Mouse (Mus musculus) intestine, embryonic 15.5 days (tissue): Measurements from ENCODE around the gene Gmfg. TPM values are rescaled to one million over a fixed set of nuclear protein-coding genes. Genes with fewer than 3 reads are reported as not detected.

Experiments used
- ATAC-seq: fragments of 200-750 bp; cut with Nextera tagmentation; 2 replicates; pipeline ENCODE4 v1.8.0; 2017; ENCODE audit warnings: moderate TSS enrichment, moderate library complexity
- H3K27ac ChIP-seq: fragments of 300-500 bp; sonication (generic); 2 replicates; pipeline ENCODE4 v1.5.1; 2015; ENCODE audit warnings: mild to moderate bottlenecking, inconsistent platforms
- H3K27me3 ChIP-seq: fragments of 300-500 bp; sonication (generic); replicated peaks from 2 replicates; pipeline ENCODE4 v1.6.1; 2015; ENCODE audit warnings: inconsistent platforms
- H3K36me3 ChIP-seq: fragments of 300-500 bp; sonication (generic); 2 replicates; pipeline ENCODE4 v1.6.1; 2015; ENCODE audit warnings: inconsistent platforms
- H3K4me1 ChIP-seq: fragments of 300-500 bp; sonication (generic); replicated peaks from 2 replicates; pipeline ENCODE4 v1.6.1; 2015; ENCODE audit warnings: inconsistent platforms
- H3K4me2 ChIP-seq: fragments of 300-500 bp; sonication (generic); replicated peaks from 2 replicates; pipeline ENCODE4 v1.6.1; 2015; ENCODE audit warnings: mild to moderate bottlenecking, inconsistent platforms
- H3K4me3 ChIP-seq: fragments of 300-500 bp; sonication (generic); replicated peaks from 2 replicates; pipeline ENCODE4 v1.5.1; 2015; ENCODE audit warnings: inconsistent platforms
- H3K9ac ChIP-seq: fragments of 300-500 bp; sonication (generic); 2 replicates; pipeline ENCODE4 v1.6.1; 2015; ENCODE audit warnings: inconsistent platforms
- H3K9me3 ChIP-seq: fragments of 300-500 bp; sonication (generic); 2 replicates; pipeline ENCODE4 v1.6.1; 2016; ENCODE audit warnings: inconsistent platforms
- WGBS: fragments of 180-500 bp; shearing (Covaris S2); methylation state at CpG from one replicate; pipeline ENCODE4 v1.1.7; 2015; 5-methylcytosine and 5-hydroxymethylcytosine counted together
- polyA plus RNA-seq: library from polyadenylated mRNA; unstranded; fragments of >200 nt; fragmentation: Nextera tagmentation; extraction: Ambion mirVana; gene quantifications from 2 replicates; pipeline ENCODE4 v1.2.1, GENCODE M21; 2015

The Gmfg gene
- polyA plus RNA-seq, 1 experiment from 2014 or later, result 19.9 TPM

DNA sequence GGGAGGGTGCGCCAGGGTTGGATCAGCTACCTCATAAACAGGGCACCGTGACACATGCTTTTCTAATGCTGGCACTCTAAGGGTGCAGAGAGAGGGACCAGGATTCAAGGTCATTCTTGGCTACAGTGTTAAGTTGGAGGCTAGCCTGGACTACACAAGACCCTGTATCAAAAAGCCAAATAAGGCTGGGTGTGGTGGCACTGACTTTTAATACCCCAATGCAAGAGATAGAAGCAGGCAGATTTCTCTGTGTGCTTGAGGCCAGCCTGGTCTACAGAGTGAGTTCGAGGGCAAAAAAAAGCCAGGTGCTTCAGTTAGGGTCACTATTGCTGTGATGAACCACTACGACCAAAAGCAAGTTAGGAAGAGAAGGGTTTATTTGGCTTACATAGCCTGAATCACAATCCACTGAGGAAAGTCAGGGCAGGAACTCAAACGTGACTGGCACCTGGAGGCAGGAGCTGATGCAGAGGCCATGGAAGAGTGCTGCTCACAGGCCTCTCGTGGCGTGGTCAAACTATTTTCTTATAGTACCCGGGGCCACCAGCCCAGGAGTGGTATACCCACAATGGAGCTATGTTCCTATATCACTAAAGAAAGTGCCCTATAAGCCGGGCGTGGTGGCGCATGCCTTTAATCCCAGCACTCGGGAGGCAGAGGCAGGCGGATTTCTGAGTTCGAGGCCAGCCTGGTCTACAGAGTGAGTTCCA, 4.7 kb downstream of the Gmfg start:
- H3K27me3 ChIP-seq, result no peaks in the 10 kb centered on the region; the same call in 1 of the 2 replicates
- no peak overlapping the region for H3K27ac ChIP-seq
- no peak overlapping the region for H3K9ac ChIP-seq
- H3K4me3 ChIP-seq, result no peak overlapping the region
- no peaks in the 10 kb centered on the region for H3K36me3 ChIP-seq
- ATAC-seq, result no peak
- 0 out of 2 replicates have a peak, but pooled peaks cover 4% of the 10 kb centered on the region for H3K4me1 ChIP-seq
- 0 out of 2 replicates have a peak overlapping the region, but pooled peaks have one; percentile 9 for H3K4me2 ChIP-seq
- H3K9me3 ChIP-seq, result no peaks in the 10 kb centered on the region
- 87% methylated on average over 13 of the region's 14 CpGs for WGBS

DNA sequence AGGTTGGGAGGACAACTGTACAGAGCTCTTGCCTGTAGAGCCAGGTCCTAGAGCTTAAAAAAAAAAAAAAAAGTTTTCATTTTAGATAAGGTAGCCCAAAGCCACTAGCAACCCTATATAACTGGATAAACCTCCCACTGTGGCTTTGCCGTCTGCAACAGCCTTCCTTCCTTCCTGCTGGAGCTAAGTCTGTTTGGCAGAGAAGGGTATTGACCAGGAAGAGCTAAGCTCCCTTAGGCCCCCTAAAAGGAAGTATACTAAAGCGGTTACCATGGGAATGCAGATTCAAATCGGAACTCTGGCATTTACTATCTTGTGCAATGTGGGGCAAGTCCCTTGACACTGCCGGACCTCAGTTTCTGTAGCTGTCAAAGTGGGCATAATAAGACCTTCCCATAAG, 5.4 kb downstream of the Gmfg start:
- ATAC-seq, result peak; percentile 54
- Histone ChIP-seq H3K27ac (no peak overlapping the region), H3K36me3 (no peaks in the 10 kb centered on the region), H3K9me3 (no peaks in the 10 kb centered on the region), H3K4me3 (no peak overlapping the region), H3K4me1 (0 out of 2 replicates have a peak, but pooled peaks cover 3% of the 10 kb centered on the region), H3K4me2 (no peak overlapping the region), H3K9ac (no peak overlapping the region), H3K27me3 (no peaks in the 10 kb centered on the region; the same call in 1 of the 2 replicates)
- WGBS, result 39% methylated on average over 4 of the region's 4 CpGs

DNA sequence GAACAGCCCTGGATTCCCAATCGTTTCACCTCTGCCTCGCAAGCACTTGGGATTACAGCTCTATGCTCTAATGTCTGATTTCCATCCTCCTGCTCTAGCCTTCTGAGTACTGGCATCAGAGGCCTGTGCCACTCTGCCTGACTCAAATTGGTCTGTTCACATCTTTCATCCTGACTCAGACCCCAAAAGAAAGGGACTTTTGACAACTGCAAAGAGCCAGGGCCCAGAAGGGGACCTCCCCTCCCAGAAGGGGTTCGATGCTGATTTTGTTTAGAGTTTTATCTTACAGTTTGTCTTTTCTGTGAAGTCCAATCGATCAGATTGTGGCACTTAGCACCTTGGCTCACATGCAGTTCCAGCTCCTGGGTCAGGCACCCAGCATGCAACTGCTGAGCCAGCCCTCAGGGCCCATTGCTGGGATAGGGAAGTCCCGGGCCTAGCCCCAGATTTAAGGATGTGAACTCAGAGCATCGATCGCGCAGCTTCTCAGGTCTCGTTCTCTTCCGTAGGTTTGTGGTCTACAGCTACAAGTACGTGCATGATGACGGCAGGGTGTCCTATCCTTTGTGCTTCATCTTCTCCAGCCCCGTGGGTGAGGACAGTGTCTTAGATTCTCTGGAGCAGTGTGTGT, 7.2 kb downstream of the Gmfg start:
- H3K9ac ChIP-seq, result no peak overlapping the region
- H3K27ac ChIP-seq, result no peak overlapping the region
- no peaks in the 10 kb centered on the region for H3K36me3 ChIP-seq
- ATAC-seq, result no peak
- H3K4me1 ChIP-seq, result 0 out of 2 replicates have a peak, but pooled peaks cover 3% of the 10 kb centered on the region
- no peak overlapping the region for H3K4me2 ChIP-seq
- no peak overlapping the region for H3K4me3 ChIP-seq
- H3K27me3 ChIP-seq, result no peaks in the 10 kb centered on the region; the same call in 1 of the 2 replicates
- no peaks in the 10 kb centered on the region for H3K9me3 ChIP-seq
- WGBS, result 85% methylated on average over 13 of the region's 13 CpGs

DNA sequence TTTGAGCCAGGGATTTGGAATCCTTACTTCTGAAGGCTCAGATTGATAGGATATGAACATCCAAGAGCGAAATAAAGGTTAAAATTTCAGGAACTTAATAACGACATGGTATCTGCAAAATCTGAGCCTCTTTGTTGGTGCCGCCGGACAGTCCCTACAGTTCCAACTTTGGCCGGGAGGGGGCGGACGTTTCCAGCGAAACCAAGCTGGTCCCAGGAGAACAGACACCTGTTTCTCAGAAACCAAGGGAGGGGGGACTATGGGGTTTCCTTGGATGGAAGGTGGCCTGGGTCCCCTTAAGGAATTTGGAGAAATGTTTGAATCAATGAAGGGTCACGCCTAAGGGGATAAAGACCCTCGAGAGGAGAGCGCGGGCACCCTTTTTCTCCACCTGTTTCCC, 9.2 kb downstream of the Gmfg start:
- Histone ChIP-seq H3K9me3 (no peaks in the 10 kb centered on the region), H3K4me3 (no peak overlapping the region), H3K36me3 (no peaks in the 10 kb centered on the region), H3K27me3 (no peaks in the 10 kb centered on the region; the same call in 1 of the 2 replicates), H3K4me2 (no peak overlapping the region), H3K27ac (no peak overlapping the region), H3K4me1 (0 out of 2 replicates have a peak, but pooled peaks cover 3% of the 10 kb centered on the region), H3K9ac (no peak overlapping the region)
- ATAC-seq, result no peak
- WGBS, result 10% methylated on average over 12 of the region's 12 CpGs

DNA sequence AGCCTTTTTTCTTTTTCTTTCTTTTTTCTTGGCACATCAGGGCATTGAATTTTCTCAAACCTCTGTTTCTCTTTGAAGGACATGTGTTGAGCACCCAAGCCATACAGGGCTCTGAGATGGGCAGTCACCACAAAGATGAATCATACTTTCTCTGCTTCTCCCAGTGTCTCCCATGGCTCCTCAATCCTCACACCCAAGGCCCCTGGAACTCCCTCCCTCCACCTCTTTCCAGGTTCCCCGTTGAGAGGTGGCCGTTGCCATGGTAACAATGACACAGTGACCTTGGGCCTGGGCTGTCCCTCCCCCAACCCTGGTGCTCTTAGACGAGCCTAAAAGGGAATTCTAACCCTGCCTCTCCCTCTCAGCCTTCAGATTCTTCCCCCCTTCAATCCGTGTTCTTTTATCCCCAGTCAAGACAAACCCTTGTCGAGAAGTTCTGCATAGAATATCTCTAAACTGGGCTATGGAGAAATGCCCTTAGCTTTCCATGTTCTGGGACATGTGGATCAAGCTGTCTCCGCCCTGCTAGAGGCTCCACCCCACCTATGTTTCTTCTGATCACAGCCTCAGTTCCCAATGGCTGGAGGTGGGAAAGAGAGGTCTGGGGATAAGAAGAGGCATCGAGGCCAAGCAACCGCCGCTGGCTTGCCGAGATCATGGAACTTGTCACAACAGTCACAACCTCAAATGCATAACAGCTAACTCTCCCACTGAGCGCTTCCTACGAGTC, 10.0 kb downstream of the Gmfg start:
- 0 out of 2 replicates have a peak, but pooled peaks cover 3% of the 10 kb centered on the region for H3K4me1 ChIP-seq
- ATAC-seq, result no peak
- no peaks in the 10 kb centered on the region for H3K9me3 ChIP-seq
- H3K27ac ChIP-seq, result no peak overlapping the region
- H3K4me3 ChIP-seq, result no peak overlapping the region
- no peak overlapping the region for H3K4me2 ChIP-seq
- no peak overlapping the region for H3K9ac ChIP-seq
- H3K36me3 ChIP-seq, result no peaks in the 10 kb centered on the region
- H3K27me3 ChIP-seq, result no peaks in the 10 kb centered on the region; the same call in 1 of the 2 replicates
- WGBS, result 21% methylated on average over 12 of the region's 12 CpGs

DNA sequence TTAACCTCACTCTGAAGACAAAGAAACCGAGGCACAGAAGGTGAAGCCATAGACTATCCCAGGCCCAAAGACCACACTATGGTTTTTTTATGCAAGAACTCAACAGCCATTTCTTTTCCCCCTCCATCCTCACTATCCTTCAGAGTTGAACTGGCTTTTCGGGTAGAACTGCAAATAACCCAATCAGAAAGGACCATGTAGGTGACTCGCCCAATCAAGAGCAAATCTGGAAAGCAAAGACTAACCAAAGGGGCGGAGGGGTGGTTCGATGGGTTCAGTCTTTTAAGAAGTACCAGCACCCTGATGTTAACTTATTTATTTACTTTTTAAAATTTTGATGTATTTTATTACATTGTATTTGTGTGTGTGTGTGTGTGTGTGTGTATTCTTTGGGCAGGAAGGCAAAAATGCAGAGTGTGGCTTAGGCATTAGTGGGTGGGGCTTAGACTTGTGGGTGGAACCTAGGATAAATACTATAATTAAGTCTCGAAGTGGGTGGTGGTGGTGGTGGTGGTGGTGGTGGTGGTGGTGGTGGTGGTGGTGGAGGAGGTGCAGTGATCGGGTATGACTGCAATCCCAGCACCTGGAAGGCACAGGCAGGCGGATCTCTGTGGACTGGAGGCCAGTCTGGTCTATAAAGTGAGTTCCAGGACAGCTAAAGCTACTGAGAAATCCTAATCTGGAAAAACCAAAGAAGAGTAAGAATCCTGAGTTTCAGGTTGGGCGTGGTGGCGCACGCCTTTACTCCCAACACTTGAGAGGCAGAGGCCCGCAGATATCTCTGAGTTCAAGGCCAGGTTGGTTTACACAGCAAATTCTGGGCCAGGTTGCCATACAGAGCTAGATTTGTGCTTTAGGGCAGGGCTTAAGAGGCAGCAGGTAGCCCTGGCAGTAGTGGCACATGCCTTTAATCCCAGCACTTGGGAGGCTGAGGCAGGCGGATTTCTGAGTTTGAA, 10.9 kb downstream of the Gmfg start:
- Histone ChIP-seq H3K27me3 (no peaks in the 10 kb centered on the region; the same call in 1 of the 2 replicates), H3K27ac (no peak overlapping the region), H3K4me3 (no peak overlapping the region), H3K4me2 (no peak overlapping the region), H3K9me3 (no peaks in the 10 kb centered on the region), H3K9ac (no peak overlapping the region), H3K36me3 (no peaks in the 10 kb centered on the region), H3K4me1 (peaks cover 7% of the 10 kb centered on the region; the same call in 1 of the 2 replicates)
- WGBS, result 66% methylated on average over 13 of the region's 13 CpGs
- no peak for ATAC-seq

DNA sequence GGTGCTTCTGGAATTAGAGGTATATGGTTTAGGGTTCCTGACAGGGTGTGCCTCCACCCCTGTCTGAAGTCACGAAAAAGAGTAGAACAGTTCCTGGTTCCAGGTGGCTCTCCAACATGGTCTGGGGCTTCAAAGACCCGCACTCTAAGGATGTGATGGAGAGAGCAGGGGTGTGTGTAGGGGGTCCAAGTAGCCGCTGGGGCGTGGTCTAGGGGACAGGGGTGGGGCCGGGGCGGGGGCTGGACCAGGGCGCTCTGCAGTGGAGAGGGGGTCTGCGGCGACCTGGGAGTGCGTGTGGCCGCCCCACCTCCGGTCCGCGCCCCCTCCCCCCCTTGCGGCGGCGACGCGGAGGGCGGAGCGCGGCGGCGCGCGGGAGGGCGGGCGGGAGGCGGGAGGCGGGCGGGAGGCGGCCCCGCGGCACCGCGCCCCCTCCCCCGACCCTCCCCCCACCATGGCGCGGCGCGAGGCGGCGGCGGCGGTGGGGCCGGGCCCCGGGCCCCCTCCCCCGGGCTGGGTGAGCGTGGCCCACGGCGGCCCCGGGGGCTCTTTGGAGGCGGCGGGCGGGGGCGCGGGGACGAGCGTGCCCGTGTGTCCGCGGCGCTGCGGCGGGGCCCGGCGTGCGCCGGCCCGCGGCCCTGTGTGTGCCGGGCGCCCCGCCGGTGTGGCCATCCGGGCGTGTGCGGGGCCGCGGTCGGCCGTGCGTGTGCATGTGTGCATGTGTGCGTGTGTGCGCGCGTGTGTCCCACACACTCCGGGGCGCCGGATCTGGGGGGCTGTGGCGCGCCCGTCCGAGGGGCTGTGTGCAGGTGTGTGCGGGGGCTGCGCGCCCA, 14.5 kb downstream of the Gmfg start, which contains the start of gene Lrfn1:
TSS of gene Lrfn1 (plus strand) at position 450 of the 830 bp plus-strand sequence.
- H3K27me3 ChIP-seq, result no peaks in the 10 kb centered on the region
- peak within 1 kb of the TSS; percentile 75 for H3K9ac ChIP-seq
- no peak within 1 kb of the TSS for H3K27ac ChIP-seq
- peak; percentile 81 for ATAC-seq
- WGBS, result under 1% methylated on average over 56 of the region's 97 CpGs
- H3K9me3 ChIP-seq, result no peaks in the 10 kb centered on the region
- H3K4me1 ChIP-seq, result peaks cover 7% of the 10 kb centered on the region; the same call in 1 of the 2 replicates
- peak within 1 kb of the TSS; percentile 81 for H3K4me3 ChIP-seq
- H3K4me2 ChIP-seq, result peak within 1 kb of the TSS; percentile 97
- no peaks in the 10 kb centered on the region for H3K36me3 ChIP-seq

DNA sequence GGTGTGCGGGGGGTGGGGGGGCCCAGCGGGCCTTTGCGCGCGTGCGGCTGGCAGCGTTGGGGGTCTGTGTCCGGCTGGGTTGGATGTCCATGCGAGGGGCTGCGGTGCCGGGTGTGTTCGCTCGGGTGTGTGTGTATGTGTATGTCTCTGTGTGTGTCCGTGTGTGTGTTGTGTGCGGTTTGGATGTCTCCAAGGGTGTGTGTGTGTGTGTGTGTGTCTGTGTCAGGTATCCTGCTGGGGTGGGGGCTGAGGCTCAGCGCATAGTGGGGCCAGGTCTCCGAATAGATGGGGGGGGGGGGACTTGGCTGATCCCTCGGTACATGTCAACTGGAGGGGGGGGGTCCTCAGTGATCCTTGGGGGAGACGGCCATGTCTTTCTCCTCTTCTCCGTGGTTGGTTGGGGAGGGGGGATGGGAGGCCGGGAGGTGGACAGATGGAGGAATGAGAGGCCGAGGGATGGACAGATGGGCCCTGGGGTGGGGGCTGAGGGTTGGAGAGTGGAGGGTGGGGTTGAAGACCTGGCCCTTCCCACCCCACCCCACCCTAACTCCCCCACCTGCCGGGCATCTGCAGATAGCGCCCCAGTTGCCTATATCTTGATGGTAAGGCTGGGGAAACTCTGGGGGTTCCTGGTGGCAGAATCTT, 15.2 kb downstream of the Gmfg start:
- Histone ChIP-seq H3K4me3 (peak overlapping the region; percentile 81), H3K9ac (peak overlapping the region; percentile 75), H3K27ac (no peak overlapping the region), H3K9me3 (no peaks in the 10 kb centered on the region), H3K4me2 (peak overlapping the region; percentile 97), H3K4me1 (peaks cover 6% of the 10 kb centered on the region; the same call in 1 of the 2 replicates), H3K36me3 (no peaks in the 10 kb centered on the region), H3K27me3 (no peaks in the 10 kb centered on the region)
- 2% methylated on average over 22 of the region's 24 CpGs for WGBS
- ATAC-seq, result peak; percentile 42; the same call in 1 of the 2 replicates

DNA sequence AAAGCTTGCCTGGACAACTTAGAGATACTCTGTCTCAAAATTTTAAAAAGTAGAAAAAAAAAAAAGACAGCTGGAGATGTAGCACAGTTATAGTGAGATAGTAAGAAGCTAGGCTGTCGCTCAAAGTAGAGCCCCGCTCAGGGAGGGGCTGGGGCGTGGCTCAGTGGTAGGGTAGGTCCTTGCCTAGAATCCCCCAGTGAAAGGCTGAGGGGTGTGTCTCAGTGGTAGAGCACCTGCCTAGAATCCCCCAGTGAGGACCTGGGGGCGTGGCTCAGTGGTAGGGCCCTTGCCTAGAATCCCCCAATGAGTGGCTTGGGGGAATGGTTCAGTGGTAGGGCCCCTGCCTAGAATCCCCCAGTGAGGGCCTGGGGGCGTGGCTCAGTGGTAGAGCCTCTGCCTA, 23.1 kb downstream of the Gmfg start:
- no peak for ATAC-seq
- no peak overlapping the region for H3K4me3 ChIP-seq
- H3K9ac ChIP-seq, result no peak overlapping the region
- H3K36me3 ChIP-seq, result peaks cover 14% of the 10 kb centered on the region
- no peak overlapping the region for H3K27ac ChIP-seq
- no peak overlapping the region for H3K4me2 ChIP-seq
- no peaks in the 10 kb centered on the region for H3K27me3 ChIP-seq
- H3K4me1 ChIP-seq, result 0 out of 2 replicates have a peak, but pooled peaks cover 2% of the 10 kb centered on the region
- WGBS, result 91% methylated on average over 5 of the region's 5 CpGs
- H3K9me3 ChIP-seq, result no peaks in the 10 kb centered on the region

DNA sequence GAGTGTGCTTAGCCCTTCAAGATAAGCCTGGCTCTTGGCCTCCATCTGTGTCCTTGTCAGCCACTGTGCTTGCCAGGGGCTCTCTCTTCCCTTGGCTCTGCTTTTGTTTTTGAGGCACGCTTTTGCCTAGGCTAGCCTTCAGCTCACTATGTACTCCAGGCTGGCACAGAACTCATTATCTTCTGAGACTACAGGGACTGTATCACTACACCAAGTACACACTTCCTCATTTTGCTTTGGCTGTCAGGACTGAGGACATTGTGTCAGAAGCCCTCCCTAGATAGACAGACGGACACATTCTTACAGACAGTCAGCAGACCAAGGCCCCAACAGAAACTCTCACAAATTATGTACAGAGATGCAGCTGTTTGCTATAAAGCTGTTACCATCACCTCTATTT, 25.5 kb downstream of the Gmfg start:
- H3K27ac ChIP-seq, result no peak overlapping the region
- H3K4me3 ChIP-seq, result no peak overlapping the region
- H3K36me3 ChIP-seq, result peaks cover 14% of the 10 kb centered on the region
- no peak overlapping the region for H3K4me2 ChIP-seq
- no peaks in the 10 kb centered on the region for H3K9me3 ChIP-seq
- ATAC-seq, result no peak
- H3K9ac ChIP-seq, result no peak overlapping the region
- H3K4me1 ChIP-seq, result peaks cover 16% of the 10 kb centered on the region
- 91% methylated on average over 2 of the region's 2 CpGs for WGBS
- peaks cover 7% of the 10 kb centered on the region; the same call in 1 of the 2 replicates for H3K27me3 ChIP-seq
